Mouse (Mus musculus) fat pad, adult 2 months (tissue): Measurements from ENCODE around the gene Rps16.
A peak's percentile ranks its signal among the peaks of the same experiment; 100 is the strongest.

Experiments used
- DNase-seq: peaks from one replicate; pipeline ENCODE4 v3.0.0-alpha.2; 2011; ENCODE audit warnings: low read depth, low spot score; ENCODE audit errors: extremely low read depth

Gene Rps16

DNA sequence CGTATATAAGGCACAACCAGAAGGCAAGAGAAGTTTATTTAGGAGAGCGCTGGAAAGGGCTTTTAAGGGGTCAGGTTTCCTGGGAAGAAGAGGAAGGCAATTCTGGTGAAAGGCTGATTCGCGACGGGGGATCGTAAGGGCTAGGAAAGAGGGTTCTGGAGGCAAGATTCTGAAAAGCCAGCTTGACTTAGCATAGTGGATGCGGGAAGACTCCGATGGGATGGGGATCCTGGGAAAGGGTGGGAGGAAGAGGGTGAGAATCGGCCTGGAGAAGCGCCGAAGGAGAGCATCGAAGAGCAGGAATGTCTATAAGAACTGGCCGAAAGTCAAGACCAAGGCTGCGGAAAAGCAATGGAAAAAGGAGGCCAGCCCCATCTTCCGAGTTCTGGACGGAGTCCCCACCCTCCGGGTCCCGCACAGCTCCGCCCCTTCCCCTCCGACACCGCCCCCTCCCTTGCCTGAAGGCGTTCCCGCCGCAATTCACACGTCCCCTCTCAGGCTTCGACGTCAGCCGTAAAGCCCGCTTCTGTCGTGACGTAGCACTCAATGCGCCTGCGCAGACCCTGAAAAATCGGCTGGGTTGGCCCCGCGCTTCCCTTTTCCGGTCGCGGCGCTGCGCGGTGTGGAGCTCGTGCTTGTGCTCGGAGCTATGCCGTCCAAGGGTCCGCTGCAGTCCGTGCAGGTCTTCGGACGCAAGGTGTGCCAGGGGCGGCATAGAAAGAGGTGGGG lies at the start of gene Rps16:
Gene Rps16, plus strand, starts transcription at position 498 of the 729 bp plus-strand sequence.
- no peak for DNase-seq

DNA sequence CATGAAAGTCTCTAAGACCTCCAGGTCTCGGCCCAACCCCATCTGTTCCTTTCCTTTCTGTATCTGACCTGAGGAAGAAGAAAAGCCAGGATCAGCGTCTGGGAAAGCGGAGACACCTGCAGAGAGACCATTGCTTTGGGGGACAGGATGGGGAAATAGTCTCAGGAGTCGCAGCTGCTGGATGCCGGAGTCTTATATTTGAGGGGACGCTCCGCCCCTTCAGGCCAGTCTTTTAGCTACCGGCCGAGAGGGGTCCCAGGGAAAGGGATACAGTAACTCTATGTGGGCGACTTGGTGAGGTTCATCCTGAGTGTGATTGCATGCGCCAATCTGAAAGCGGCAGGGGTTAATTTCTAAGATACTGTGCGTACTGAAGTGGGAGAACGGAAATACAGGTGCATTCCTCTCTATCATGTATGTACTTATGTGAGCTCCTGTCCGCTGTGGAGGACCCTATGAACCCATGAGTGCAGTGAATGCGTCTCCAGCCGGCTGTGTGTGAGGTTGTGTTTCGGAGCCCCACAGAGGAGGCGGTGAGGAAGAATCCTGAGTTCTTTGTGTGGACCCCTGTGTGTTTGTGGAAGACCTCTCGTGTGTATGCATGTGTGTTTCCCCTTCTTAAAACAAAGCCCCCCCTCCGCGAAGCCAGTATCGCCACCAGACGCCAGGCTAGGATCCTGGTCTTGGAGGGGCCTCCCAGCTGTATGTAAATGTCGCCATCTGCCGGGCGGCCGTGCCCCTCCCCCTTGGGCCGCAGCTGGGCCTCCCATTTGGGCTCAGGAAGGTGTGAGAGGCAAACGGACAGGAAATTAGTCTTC lies 48.6 kb upstream of the Rps16 start, which contains the start of gene Dll3:
Gene Dll3, minus strand, starts transcription at position 623 of the 818 bp plus-strand sequence.
- no peak for DNase-seq

DNA sequence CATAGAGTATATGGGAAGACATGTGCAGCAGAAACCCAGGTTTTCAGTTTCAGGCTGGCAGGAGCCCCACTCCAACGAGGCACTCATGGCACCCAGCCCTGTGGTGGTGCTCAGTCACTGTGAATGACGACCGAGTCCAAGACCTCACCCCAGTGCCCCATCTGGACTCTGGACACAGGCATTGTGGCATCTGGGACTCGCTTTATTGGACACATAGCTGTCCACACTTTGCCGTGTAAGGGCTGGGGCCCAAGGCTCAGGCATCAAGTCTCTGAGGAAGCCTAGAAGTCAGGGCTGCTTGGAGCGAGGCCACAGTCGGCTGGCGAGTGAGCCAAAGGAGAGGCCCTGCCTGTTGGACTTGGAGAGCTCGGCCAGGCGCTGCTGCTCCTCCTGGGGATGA lies 44.8 kb upstream of the Rps16 start:
- DNase-seq: no peak

DNA sequence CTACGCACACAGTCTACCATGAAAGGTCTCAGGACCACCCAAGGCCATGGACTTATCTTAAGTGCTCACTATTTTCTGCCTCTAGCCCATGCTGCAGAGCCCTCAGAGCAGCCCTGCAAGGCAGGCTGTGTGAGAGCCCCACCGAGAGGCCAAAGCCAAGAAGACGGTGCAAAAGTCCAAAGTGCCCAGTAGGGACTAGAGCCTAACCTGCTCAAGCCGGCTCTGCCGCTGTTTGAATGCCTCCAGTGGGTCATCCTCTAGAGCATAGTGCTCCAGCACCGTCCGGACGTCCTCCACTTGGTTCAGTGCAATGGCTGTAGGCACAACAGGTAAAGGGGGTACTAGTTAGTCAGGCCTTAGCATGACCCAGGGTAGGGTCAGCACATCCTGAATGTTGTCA lies 44.2 kb upstream of the Rps16 start:
- no peak for DNase-seq

DNA sequence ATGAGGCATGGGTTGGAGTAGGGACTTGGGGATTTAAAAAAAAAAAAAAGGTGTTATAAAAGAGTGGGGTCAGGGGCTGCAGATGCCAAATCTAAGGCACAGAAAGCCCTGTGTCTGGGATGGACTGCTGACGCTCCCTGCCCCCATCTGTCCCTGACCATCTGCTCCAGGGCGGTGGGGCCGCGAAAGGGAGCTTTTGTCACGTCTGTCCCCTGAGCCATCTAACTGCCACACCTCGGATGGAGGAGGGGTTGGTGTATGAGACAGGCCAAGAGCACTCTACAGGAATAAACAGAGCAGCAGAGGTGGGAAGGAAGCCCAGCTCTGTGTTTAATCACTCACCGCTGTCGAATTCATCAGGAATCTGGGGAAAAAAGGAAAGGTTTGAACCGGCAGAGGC lies 40.7 kb upstream of the Rps16 start:
- DNase-seq: no peak

DNA sequence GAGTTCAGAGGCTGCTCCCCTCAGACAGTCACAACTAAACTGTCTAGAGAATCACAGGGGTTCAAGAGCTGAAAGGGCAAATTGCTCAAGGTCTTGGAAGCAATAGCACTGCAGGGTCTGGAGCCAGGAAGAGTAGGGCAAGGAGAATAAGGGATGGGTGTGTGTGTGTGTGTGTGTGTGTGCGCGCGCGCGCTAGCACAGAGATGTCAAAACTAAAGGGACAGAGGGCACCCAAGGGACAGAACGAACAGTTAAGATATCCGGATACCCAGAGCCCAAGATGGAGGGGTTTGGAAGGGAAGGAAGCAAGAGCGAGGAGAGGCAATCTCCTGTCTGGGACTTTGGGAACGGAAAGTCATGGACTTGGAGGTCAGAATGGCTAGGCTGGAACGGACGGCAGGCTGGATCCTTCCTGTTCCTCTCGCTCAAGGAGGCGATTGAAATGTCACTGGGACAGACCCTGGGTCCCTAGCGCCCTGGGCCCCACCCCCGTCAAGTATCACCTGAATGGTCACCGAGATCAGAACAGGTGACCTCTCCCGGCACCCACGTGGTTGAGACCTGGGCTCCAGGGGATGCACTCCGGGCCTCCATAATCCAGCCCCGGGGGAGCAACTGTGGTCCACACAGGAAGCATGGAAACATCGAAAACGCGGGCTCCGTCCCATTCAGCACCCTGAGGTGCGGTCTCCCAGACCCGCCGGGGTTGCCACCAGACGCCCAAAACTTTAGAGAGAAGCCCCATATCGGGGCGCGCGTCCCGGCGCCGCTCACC lies 39.1 kb upstream of the Rps16 start:
- DNase-seq: no peak

DNA sequence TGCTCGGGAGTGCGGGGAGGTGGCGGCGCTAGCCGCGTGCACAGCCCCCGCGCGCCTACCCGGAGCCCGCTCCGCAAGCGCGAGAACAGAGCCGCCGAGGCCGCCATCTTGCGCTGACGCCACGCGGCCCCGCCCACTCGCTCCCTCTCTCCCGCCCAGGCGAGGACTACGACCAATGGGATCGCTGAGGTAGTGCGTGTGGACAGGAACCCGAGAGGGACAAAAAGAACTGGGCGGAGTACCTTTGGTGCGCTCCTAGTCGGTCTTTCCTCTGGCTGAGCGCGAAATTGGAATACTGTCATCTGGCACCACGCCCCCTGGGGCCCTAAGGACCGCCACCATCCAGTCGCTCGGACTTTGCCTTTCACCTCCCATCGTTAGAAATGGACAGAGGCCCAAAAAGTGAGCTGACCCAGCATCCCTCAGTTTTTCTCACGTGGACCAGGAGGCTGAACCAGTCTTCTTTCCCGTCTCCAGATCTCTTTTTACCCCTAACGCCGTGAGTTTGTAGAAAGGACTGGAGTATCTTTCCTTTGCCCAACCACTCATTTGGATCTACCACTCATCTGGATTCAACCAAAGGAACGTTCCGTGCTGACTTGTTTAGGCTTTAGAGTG lies 38.4 kb upstream of the Rps16 start, which contains the start of gene Timm50:
Gene Timm50, minus strand, starts transcription at position 147 of the 618 bp plus-strand sequence.
- peak; percentile 59 for DNase-seq

DNA sequence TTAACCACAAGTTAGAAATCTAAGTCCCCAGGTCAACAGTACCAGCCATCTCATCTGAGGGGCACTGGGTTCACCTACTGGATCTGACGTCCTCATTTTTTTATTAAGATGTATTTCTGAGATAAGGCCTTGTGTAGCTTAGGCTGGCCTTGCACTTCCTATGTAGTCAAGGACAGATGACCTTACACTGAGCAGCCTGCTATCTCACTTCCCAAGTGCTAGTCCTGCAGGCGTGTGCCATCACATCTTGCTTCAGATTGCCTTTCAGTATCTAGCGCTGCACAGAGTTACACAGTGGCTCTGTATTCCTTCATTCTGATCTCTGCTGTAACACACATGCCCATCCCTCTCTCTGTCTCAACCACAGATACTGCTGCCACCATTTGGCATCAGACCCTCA lies 32.4 kb upstream of the Rps16 start:
- no peak for DNase-seq

DNA sequence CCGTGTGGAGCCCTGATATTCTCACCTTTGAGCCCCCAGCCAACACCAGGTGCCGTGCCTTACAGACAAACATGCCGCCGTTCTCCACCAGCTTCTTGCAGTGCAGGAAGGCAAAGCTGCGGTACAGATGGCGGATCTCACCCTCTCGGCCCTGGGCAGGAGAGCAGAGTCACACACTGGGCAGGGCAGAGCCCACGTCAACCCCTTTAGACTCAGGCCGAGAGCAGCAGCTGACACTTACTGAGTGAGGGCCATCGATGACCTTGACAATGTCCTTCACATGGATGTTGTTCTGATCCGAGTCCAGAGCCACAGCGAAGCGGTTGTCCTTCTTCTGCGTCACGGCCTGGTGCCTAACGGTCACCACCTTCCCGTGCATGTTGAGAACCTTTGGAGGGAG lies 31.7 kb upstream of the Rps16 start:
- no peak for DNase-seq

DNA sequence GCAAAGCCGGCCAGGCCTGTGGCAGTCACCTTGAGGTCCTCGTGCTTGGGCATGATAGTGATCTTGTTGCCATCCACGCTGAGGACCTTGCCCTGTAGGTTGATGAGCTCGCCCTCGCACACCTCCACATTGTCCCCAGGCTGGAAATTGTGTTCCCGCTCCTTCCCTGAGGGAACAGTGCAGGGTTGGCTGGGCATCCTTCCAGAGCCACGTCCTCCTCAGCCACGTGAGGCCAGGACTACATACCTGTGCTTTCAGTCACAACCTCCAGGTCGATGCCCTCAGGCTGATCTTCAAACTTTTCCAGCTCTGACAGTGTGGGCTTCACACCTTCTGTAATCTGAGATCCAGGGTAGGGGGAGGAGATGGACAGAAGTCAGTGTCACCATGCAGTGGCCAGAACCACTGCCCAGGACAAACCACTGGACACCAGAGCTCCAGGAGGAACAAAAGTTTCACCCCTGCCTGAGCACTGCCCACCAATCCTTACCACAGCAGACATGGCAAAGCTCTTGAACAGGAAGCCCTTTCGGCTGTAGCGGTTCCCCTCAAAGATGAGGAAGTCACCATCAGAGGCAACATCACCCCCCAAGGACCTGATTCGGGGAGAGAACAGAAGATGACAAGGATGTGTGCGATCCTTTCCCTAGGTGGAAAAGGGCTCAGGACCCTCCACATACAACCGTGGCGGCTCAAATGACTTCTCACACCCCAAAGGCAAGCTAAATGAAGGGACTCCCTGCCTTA lies 28.3 kb upstream of the Rps16 start:
- DNase-seq: no peak

DNA sequence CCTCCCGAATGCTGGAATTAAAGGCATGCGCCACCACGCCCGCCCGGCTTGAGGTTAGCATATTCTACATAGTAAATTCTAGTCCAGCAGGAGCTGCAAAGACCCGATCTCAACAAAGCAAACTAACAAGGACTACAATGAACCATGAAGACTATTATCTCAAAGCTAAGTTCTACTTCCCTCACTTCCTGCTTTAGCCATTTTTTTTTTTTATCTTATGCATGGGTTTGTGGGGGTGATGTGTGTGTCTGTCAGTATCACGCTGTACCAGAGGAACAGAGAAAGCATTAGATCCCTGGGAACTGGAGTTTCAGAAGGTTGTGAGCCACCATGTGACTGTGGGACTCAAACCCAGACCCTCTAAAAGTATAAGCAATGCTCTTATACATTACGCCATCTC lies 25.2 kb upstream of the Rps16 start:
- DNase-seq: no peak

DNA sequence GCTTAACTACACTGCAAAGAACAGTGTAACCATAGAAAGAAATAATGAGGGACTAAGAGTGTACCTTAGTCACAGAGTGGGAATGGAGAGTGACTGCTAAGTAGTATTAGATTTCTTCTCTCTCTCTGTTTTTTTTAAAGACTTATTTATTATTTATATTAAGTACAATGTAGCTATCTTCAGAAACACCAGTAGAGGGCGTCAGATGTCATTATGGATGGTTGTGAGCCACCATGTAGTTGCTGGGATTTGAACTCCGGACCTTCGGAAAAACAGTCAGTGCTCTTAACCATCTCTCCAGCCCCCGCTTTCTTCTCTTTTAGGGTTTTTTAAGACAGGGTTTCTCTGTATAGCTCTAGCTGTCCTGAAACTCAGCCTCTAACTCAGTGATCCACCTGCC lies 24.0 kb upstream of the Rps16 start:
- DNase-seq: no peak

DNA sequence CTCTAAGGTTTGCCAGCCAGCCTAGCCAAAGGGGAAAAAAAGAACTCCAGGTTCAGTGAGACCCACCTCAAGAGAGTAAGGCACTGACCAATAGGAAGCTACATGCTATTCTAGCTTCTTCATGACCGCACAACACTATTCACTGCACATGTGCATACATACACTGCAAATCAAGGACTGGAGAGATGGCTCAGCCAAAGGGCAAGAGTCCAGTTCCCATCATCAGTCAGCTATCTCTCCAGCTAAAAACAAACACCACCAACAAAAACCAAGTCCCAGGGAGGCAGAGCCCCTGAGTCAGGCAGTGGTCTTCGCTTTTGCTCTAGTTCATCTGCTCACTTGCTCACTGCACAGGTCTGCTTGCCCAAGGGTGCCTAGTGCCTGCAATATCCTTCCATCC lies 22.2 kb upstream of the Rps16 start:
- no peak for DNase-seq

DNA sequence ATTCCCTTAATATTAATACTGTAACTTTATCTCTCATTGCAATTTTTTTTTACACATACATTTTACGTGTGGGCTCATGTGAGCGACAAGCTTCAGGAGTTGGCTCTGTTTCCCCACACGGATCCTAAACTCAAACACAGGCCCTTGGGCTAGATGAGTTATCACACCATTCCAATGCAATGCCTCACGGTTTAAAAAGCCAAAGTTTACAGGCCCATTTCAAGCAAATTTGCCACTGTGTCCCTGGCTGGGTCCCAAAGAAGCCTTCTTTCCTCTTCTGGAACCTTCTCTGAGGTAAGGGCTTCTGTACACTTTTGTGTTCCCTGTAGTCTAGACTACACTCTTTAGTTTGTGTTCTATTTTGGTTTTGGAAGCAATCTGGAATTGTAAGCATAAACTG lies 15.9 kb upstream of the Rps16 start:
- no peak for DNase-seq

DNA sequence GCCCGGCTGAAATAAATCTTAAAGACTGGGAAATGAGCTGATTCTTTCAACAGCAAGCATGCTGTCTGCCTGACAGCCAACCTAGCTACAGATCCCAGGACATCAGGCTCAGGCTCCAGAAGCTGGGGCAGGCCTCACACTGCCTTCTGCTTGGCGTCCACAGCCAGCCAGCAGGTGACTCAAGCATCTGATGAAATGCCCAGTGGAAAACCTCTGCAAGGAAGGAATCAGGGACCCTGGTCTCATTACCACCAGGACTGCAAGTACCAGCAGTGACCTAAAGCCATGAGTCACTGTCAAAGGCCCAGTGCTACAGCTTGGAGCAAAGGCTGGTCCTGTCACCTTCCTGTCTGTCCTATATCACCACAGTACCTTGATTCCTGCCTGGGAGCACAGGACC lies 15.0 kb upstream of the Rps16 start:
- no peak for DNase-seq

DNA sequence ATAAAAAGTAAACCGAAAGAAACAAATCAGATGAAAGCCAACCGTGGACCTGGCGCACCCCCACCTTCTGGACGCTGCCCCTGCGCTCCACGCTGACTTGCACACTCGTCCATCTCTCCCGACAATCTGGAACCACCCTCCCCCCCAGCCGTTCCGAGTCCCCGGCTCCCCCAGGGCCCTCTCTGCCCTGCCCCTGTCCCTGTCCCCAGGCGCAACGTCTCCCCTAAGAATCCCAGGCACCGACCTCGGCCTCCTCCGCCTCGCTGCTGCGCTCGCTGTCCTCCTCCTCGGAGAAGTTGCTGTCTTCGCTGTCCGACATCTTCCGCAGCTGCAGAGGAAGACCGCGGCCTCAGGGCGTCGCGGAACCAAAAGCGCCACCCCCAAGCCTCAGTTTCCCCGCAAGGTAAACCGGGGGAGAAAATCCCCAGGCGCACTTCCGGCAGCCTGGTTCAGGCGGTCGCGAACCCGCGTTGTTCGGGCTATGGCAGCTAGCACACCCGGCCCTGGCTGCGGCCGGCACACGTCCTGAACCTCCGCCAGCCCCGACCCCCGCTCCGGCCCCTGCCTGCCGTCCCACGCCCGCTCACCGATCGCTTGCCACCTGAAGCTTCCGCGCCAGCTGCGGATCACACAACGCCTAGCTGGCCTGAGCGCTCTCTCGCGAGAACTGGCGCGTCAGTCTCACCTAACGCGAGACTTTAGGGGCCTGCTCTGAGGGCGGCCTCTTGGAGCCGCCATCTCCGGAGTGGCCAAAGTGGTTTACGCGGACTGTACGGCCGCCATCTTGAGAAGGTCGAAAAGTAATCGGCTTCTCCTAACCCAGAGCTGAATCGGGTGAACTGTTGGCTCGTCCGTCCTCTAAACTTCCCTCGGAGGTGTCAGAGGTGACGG lies 12.1 kb upstream of the Rps16 start, which contains the start of gene Supt5:
Gene Supt5, minus strand, starts transcription at position 639 of the 891 bp plus-strand sequence.
- peak; percentile 78 for DNase-seq

DNA sequence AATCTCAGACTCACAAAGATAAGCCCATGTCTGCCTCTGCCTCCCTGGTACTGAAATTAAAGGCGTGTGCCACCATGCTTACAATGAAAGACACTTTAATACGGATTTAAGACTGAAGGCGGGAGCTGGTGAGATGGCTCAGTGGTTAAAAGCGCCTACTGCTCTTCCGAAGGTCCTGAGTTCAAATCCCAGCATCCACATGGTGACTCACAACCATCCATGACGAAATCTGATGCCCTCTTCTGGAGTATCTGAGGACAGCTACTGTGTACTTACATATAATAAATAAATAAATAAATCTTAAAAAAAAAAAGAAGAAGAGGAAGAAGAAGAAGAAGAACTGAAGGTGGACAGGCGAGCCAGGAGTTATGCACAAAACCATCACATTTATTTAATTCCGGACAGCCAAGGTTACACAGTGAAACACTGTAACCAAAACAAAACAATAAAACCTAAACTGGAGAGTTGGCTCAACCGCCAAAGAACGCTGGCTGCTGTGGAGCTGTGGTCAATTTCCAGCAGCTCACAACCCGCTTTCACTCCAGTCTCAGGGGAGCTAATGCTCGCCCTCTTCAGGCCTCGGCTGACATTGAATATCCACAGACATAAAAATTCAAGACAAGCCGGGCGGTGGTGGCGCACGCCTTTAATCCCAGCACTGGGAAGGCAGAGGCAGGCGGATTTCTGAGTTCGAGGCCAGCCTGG lies 11.1 kb upstream of the Rps16 start:
- no peak for DNase-seq

DNA sequence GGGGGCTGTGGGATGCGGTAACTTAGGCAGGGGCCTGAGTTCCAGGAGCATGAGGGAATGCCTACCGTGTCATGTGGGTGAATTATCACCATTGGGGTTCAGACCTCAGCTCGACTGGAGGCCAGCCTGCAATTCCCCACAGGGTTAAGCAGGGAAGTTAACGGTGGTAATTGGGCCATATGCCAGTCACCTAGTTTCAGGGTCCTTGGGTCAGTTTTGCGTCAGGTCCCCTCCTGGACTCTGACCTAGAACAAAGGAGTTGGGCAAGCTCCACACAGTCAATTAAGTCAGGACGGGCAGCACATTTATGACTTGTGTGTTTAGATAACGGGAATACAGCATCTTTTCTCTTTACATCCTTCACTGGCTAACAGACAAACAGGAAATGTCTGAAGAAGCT lies 9.1 kb upstream of the Rps16 start:
- no peak for DNase-seq

DNA sequence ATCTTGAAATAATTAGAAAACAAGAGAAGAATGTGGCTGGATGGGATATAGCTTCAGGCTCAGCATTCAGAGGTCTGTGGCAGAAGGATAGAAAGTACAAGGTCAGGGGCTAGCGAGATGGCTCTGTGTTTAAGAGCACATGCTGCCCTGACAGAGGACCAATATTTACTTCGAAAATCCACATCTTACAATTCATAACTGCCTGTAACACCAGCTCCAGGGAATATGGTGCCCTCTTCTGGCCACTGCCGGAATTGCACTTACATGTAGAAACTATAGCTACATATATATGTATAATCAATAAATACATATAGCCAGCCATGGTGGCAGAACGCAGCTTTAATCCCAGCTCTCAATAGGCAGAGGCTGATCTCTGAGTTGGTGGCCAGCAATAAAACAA lies 5.8 kb upstream of the Rps16 start:
- DNase-seq: no peak
